In genomic region chr8:72352951-72353699, GRCm38 (mm10) we compare ENCODE assay signal across 11 mouse cellular contexts. TPM values are rescaled to one million over a fixed set of nuclear protein-coding genes. Genes with fewer than 3 reads are reported as not detected.
DNase-seq lines count a peak whose midpoint lies in the region; ATAC-seq and TF ChIP-seq lines count a peak whose summit lies in the region.
"Had no signal": no experiment of that assay in that cellular context is flagged by ENCODE, and none has a peak within 500 bp of the region (broad histone marks: within the 10 kb centered on the region; RNA-seq: fewer than 3 reads in every experiment).

No protein-coding gene starts in this region.

- no peak overlapping the region for H3K4me3 ChIP-seq in intestine, embryonic 14.5 days (ENCODE audit: low read depth, low read length)
- H3K4me3 ChIP-seq in intestine, embryonic 16.5 days (ENCODE audit: low read length), result no peak overlapping the region
- peak overlapping the region; percentile 37 for H3K4me3 ChIP-seq in E14TG2a.4 (replicated peaks; ENCODE audit: low read length)
- H3K4me3 ChIP-seq in bone marrow, adult 2 months (replicated peaks; ENCODE audit: control insufficient read depth, low read depth, low read length), result no peak overlapping the region

- H3K27me3 ChIP-seq in intestine, embryonic 14.5 days (replicated peaks; ENCODE audit: control insufficient read depth, insufficient read depth, low read length), result no peaks in the 10 kb centered on the region
- no peaks in the 10 kb centered on the region for H3K27me3 ChIP-seq in intestine, embryonic 16.5 days (replicated peaks; ENCODE audit: control insufficient read depth, insufficient read depth, low read length)
- H3K27me3 ChIP-seq in E14TG2a.4 (ENCODE audit: insufficient read depth, low read length), result no peaks in the 10 kb centered on the region
- H3K27me3 ChIP-seq: Patski had no signal

- H3K4me1 ChIP-seq in intestine, embryonic 14.5 days (replicated peaks; ENCODE audit: control insufficient read depth, insufficient read depth, low read length), result no peaks in the 10 kb centered on the region
- H3K4me1 ChIP-seq in intestine, embryonic 16.5 days (ENCODE audit: control insufficient read depth, insufficient read depth, low read length), result no peaks in the 10 kb centered on the region
- peaks cover 92% of the 10 kb centered on the region for H3K4me1 ChIP-seq in E14TG2a.4 (replicated peaks; ENCODE audit: low read depth, low read length)
- H3K4me1 ChIP-seq in bone marrow, adult 2 months (ENCODE audit: control insufficient read depth, insufficient read depth, low read length), result peaks cover 36% of the 10 kb centered on the region

- TF ChIP-seq CTCF in E14TG2a.4 (conservative IDR thresholded peaks at IDR 0.05; ENCODE audit: low read length), result no peak
- TF ChIP-seq CTCF in bone marrow, adult 2 months (IDR thresholded peaks at IDR 0.05; ENCODE audit: control insufficient read depth, insufficient read depth, low read length), result no peak

- TF ChIP-seq POLR2A in bone marrow, adult 2 months (IDR thresholded peaks at IDR 0.05; ENCODE audit: borderline replicate concordance, control insufficient read depth, low read depth, low read length), result no peak

- no peak for DNase-seq in intestine, embryonic 14.5 days (ENCODE audit: low spot score)
- DNase-seq in kidney, postnatal 10 days, result peak; percentile 66
- no peak for DNase-seq in ovary, postnatal 14 days (ENCODE audit: low spot score)
- DNase-seq: cerebellum, adult 18-20 months; lung, postnatal 36 days had no signal

- 79% methylated on average over 8 of the region's 8 CpGs for WGBS in intestine, embryonic 14.5 days
- WGBS in intestine, embryonic 16.5 days, result 79% methylated on average over 8 of the region's 8 CpGs
- 83% methylated on average over 8 of the region's 8 CpGs for WGBS in bone marrow, adult 2 months

- 0 out of 2 replicates have a peak, but pooled peaks have one; percentile 22 for ATAC-seq in intestine, embryonic 14.5 days (replicated peaks; ENCODE audit: low FRiP score, low TSS enrichment, low read depth)
- no peak for ATAC-seq in intestine, embryonic 16.5 days
- no peak for ATAC-seq in megakaryocyte, adult 5-6 weeks (ENCODE audit: poor library complexity, severe bottlenecking)
- ATAC-seq: intestine, postnatal 0 days; Patski had no signal

- no peak overlapping the region for H3K27ac ChIP-seq in intestine, embryonic 14.5 days (ENCODE audit: low read depth)
- H3K27ac ChIP-seq in intestine, embryonic 16.5 days (ENCODE audit: low read length), result no peak overlapping the region
- peak overlapping the region; percentile 86 for H3K27ac ChIP-seq in bone marrow, adult 2 months (ENCODE audit: control insufficient read depth, insufficient read depth, low read depth, low read length, poor library complexity)

- H3K36me3 ChIP-seq in intestine, embryonic 14.5 days (ENCODE audit: control insufficient read depth, insufficient read depth, low read length), result peaks cover 39% of the 10 kb centered on the region
- H3K36me3 ChIP-seq in intestine, embryonic 16.5 days (ENCODE audit: control insufficient read depth, insufficient read depth, low read length), result peaks cover 9% of the 10 kb centered on the region; the same call in 1 of the 2 replicates
- peaks cover 78% of the 10 kb centered on the region for H3K36me3 ChIP-seq in E14TG2a.4 (ENCODE audit: insufficient read depth, low read length)

- H3K9ac ChIP-seq in intestine, embryonic 14.5 days (ENCODE audit: low read length), result no peak overlapping the region
- no peak overlapping the region for H3K9ac ChIP-seq in intestine, embryonic 16.5 days (ENCODE audit: low read depth, low read length)

- no peak overlapping the region for H3K4me2 ChIP-seq in intestine, embryonic 14.5 days (ENCODE audit: low read length)
- H3K4me2 ChIP-seq in intestine, embryonic 16.5 days (ENCODE audit: low read depth, low read length), result no peak overlapping the region

- H3K9me3 ChIP-seq in intestine, embryonic 14.5 days (ENCODE audit: control insufficient read depth, low read length), result no peaks in the 10 kb centered on the region
- H3K9me3 ChIP-seq in intestine, embryonic 16.5 days (ENCODE audit: control insufficient read depth, low read length), result no peaks in the 10 kb centered on the region
- H3K9me3 ChIP-seq in E14TG2a.4 (ENCODE audit: low read length), result no peaks in the 10 kb centered on the region

RNA-seq across cellular contexts. Expression of gene Klf2, which starts 34.3 kb away (rescaled TPM):
- polyA plus RNA-seq in intestine, embryonic 14.5 days (2014; fragmentation: Nextera tagmentation; extraction: Ambion mirVana), result 5.0 and 6.9 TPM in 2 replicates
- 3.6 and 5.1 TPM in 2 replicates for polyA plus RNA-seq in intestine, embryonic 16.5 days (2015; fragmentation: Nextera tagmentation; extraction: Ambion mirVana)
- polyA plus RNA-seq in bone marrow, adult 2 months (2011; ENCODE audit: insufficient read depth, insufficient read length, low replicate concordance, missing spikeins), result 123 and 179 TPM in 2 replicates
- 70.6 and 72.1 TPM in 2 replicates for total RNA-seq in megakaryocyte, adult 5-6 weeks (2015)
- 18.9 and 25.5 TPM in 2 replicates for total RNA-seq in megakaryocyte, adult 5-6 weeks (2017)

RNA-seq across cellular contexts. Expression of gene Gm10282, which starts 48.1 kb away (rescaled TPM):
- 30.3 and 31.1 TPM in 2 replicates for polyA plus RNA-seq in intestine, embryonic 14.5 days (2014; fragmentation: Nextera tagmentation; extraction: Ambion mirVana)
- 14.3 and 18.9 TPM in 2 replicates for polyA plus RNA-seq in intestine, embryonic 16.5 days (2015; fragmentation: Nextera tagmentation; extraction: Ambion mirVana)
- 514 and 1,002 TPM in 2 replicates for polyA plus RNA-seq in bone marrow, adult 2 months (2011; ENCODE audit: insufficient read depth, insufficient read length, low replicate concordance, missing spikeins)
- total RNA-seq in megakaryocyte, adult 5-6 weeks (2015), result 40.0 and 43.6 TPM in 2 replicates
- total RNA-seq in megakaryocyte, adult 5-6 weeks (2017), result 40.6 and 43.1 TPM in 2 replicates

Comparison
In these comparisons a context has a peak if more than half of its experiments do, and no peak if none do; other contexts are left out.
1. RNA of gene Klf2, which starts 34.3 kb away (polyA plus RNA-seq): 123 to 179 TPM in bone marrow, adult 2 months; 5.0 to 6.9 TPM in intestine, embryonic 14.5 days and 3.6 to 5.1 TPM in intestine, embryonic 16.5 days; every median in the first group is over 10 times any median in the second.
2. RNA of gene Gm10282, which starts 48.1 kb away (polyA plus RNA-seq): 514 to 1,002 TPM in bone marrow, adult 2 months; 30.3 to 31.1 TPM in intestine, embryonic 14.5 days and 14.3 to 18.9 TPM in intestine, embryonic 16.5 days; every median in the first group is over 10 times any median in the second.